Mouse (Mus musculus) embryonic facial prominence, embryonic 13.5 days (tissue): ENCODE data around the gene Tmem38b. TPM values are rescaled to one million over a fixed set of nuclear protein-coding genes. Genes with fewer than 3 reads are reported as not detected.

Source experiments
- ATAC-seq: fragments of 200-750 bp; cut with Nextera tagmentation; 2 replicates; pipeline ENCODE4 v1.8.0; 2017; ENCODE audit warnings: low read depth; ENCODE audit not compliant: insufficient number of reproducible peaks, insufficient read depth, low FRiP score, low TSS enrichment
- H3K27ac ChIP-seq: fragments of 300-500 bp; sonication (generic); 2 replicates; pipeline ENCODE4 v1.5.1; 2015; ENCODE audit warnings: moderate library complexity, mild to moderate bottlenecking, inconsistent platforms
- H3K27me3 ChIP-seq: fragments of 300-500 bp; sonication (generic); 2 replicates; pipeline ENCODE4 v1.6.1; 2015; ENCODE audit warnings: mild to moderate bottlenecking, inconsistent platforms
- H3K36me3 ChIP-seq: fragments of 300-500 bp; sonication (generic); 2 replicates; pipeline ENCODE4 v1.6.1; 2015; ENCODE audit warnings: mild to moderate bottlenecking, inconsistent platforms
- H3K4me1 ChIP-seq: fragments of 300-500 bp; sonication (generic); 2 replicates; pipeline ENCODE4 v1.6.1; 2015; ENCODE audit warnings: inconsistent platforms
- H3K4me2 ChIP-seq: fragments of 300-500 bp; sonication (generic); 2 replicates; pipeline ENCODE4 v1.6.1; 2015; ENCODE audit warnings: moderate library complexity, mild to moderate bottlenecking, inconsistent platforms
- H3K4me3 ChIP-seq: fragments of 300-500 bp; sonication (generic); 2 replicates; pipeline ENCODE4 v1.5.1; 2015; ENCODE audit warnings: mild to moderate bottlenecking, inconsistent platforms
- H3K9ac ChIP-seq: fragments of 300-500 bp; sonication (generic); 2 replicates; pipeline ENCODE4 v1.6.1; 2015; ENCODE audit warnings: mild to moderate bottlenecking, inconsistent platforms
- H3K9me3 ChIP-seq: fragments of 300-500 bp; sonication (generic); 2 replicates; pipeline ENCODE4 v1.6.1; 2016; ENCODE audit warnings: inconsistent platforms
- WGBS: fragments of 180-500 bp; shearing (Covaris S2); methylation state at CpG from one replicate; pipeline ENCODE4 v1.1.7; 2015; ENCODE audit warnings: mixed read lengths; 5-methylcytosine and 5-hydroxymethylcytosine counted together
- polyA plus RNA-seq: library from polyadenylated mRNA; unstranded; fragments of >200 nt; fragmentation: Nextera tagmentation; extraction: Ambion mirVana; gene quantifications from 2 replicates; pipeline ENCODE4 v1.2.1, GENCODE M21; 2015

Tmem38b gene
- polyA plus RNA-seq, 1 experiment from 2014 or later = 7.9 TPM

GRCm38 (mm10) chr4:53859944-53860343 is 34.1 kb downstream of the Tmem38b start:
- ATAC-seq = no peak
- 47% methylated on average over 18 of the region's 18 CpGs for WGBS
- Histone ChIP-seq H3K4me1 (no peaks in the 10 kb centered on the region), H3K9me3 (no peaks in the 10 kb centered on the region), H3K36me3 (no peaks in the 10 kb centered on the region; the same call in 1 of the 2 replicates), H3K4me2 (no peak overlapping the region), H3K27ac (no peak overlapping the region), H3K27me3 (no peaks in the 10 kb centered on the region), H3K4me3 (no peak overlapping the region), H3K9ac (no peak overlapping the region)

- no peak overlapping the region for H3K9ac ChIP-seq
- H3K27me3 ChIP-seq = no peaks in the 10 kb centered on the region
- ATAC-seq = no peak
- H3K36me3 ChIP-seq = no peaks in the 10 kb centered on the region; the same call in 1 of the 2 replicates
- no peak overlapping the region for H3K4me3 ChIP-seq
- no peaks in the 10 kb centered on the region for H3K4me1 ChIP-seq
- no peak overlapping the region for H3K27ac ChIP-seq
- H3K9me3 ChIP-seq = no peaks in the 10 kb centered on the region
- H3K4me2 ChIP-seq = no peak overlapping the region
- WGBS = 76% methylated on average over 6 of the region's 6 CpGs
Observed at GRCm38 (mm10) chr4:53862101-53862500, 36.3 kb downstream of the Tmem38b start.

GRCm38 (mm10) chr4:53864098-53864820 is 38.4 kb downstream of the Tmem38b start:
- H3K27me3 ChIP-seq = no peaks in the 10 kb centered on the region
- no peaks in the 10 kb centered on the region for H3K4me1 ChIP-seq
- H3K9ac ChIP-seq = no peak overlapping the region
- no peak overlapping the region for H3K4me2 ChIP-seq
- H3K9me3 ChIP-seq = no peaks in the 10 kb centered on the region
- 87% methylated on average over 19 of the region's 19 CpGs for WGBS
- H3K36me3 ChIP-seq = no peaks in the 10 kb centered on the region; the same call in 1 of the 2 replicates
- H3K4me3 ChIP-seq = no peak overlapping the region
- H3K27ac ChIP-seq = no peak overlapping the region
- ATAC-seq = no peak

GRCm38 (mm10) chr4:53866459-53866858 is 40.6 kb downstream of the Tmem38b start:
- H3K27ac ChIP-seq = no peak overlapping the region
- no peaks in the 10 kb centered on the region for H3K27me3 ChIP-seq
- no peaks in the 10 kb centered on the region; the same call in 1 of the 2 replicates for H3K36me3 ChIP-seq
- ATAC-seq = no peak
- H3K4me3 ChIP-seq = no peak overlapping the region
- H3K4me1 ChIP-seq = no peaks in the 10 kb centered on the region
- peaks cover 3% of the 10 kb centered on the region for H3K9me3 ChIP-seq
- no peak overlapping the region for H3K4me2 ChIP-seq
- no peak overlapping the region for H3K9ac ChIP-seq

GRCm38 (mm10) chr4:53878542-53879417 is 52.9 kb downstream of the Tmem38b start:
- no peak for ATAC-seq
- no peaks in the 10 kb centered on the region for H3K9me3 ChIP-seq
- H3K36me3 ChIP-seq = no peaks in the 10 kb centered on the region
- peak overlapping the region; percentile 49 for H3K4me2 ChIP-seq
- peak overlapping the region; percentile 19; the same call in 1 of the 2 replicates for H3K4me3 ChIP-seq
- H3K9ac ChIP-seq = peak overlapping the region; percentile 51; the same call in 1 of the 2 replicates
- WGBS = 33% methylated on average over 24 of the region's 24 CpGs
- no peaks in the 10 kb centered on the region for H3K27me3 ChIP-seq
- peaks cover 7% of the 10 kb centered on the region for H3K4me1 ChIP-seq
- H3K27ac ChIP-seq = no peak overlapping the region

- Histone ChIP-seq H3K36me3 (no peaks in the 10 kb centered on the region), H3K4me1 (peaks cover 19% of the 10 kb centered on the region), H3K9me3 (no peaks in the 10 kb centered on the region), H3K4me3 (no peak overlapping the region), H3K4me2 (no peak overlapping the region), H3K27ac (no peak overlapping the region), H3K9ac (no peak overlapping the region), H3K27me3 (0 out of 2 replicates have a peak, but pooled peaks cover 4% of the 10 kb centered on the region)
- no peak for ATAC-seq
- WGBS = 68% methylated on average over 17 of the region's 17 CpGs
Observed at GRCm38 (mm10) chr4:53882921-53883682, 57.3 kb downstream of the Tmem38b start.

- Histone ChIP-seq H3K4me2 (no peak overlapping the region), H3K9ac (no peak overlapping the region), H3K4me3 (no peak overlapping the region), H3K9me3 (no peaks in the 10 kb centered on the region), H3K27ac (no peak overlapping the region), H3K27me3 (0 out of 2 replicates have a peak, but pooled peaks cover 4% of the 10 kb centered on the region), H3K36me3 (no peaks in the 10 kb centered on the region), H3K4me1 (peaks cover 13% of the 10 kb centered on the region)
- no peak for ATAC-seq
- 63% methylated on average over 14 of the region's 14 CpGs for WGBS
Observed at GRCm38 (mm10) chr4:53884351-53885245, 58.8 kb downstream of the Tmem38b start.

- Histone ChIP-seq H3K36me3 (no peaks in the 10 kb centered on the region), H3K4me3 (peak overlapping the region; percentile 23), H3K27ac (peak overlapping the region; percentile 48; the same call in 1 of the 2 replicates), H3K27me3 (0 out of 2 replicates have a peak, but pooled peaks cover 4% of the 10 kb centered on the region), H3K9me3 (no peaks in the 10 kb centered on the region), H3K9ac (peak overlapping the region; percentile 61), H3K4me2 (peak overlapping the region; percentile 59), H3K4me1 (peaks cover 13% of the 10 kb centered on the region)
- ATAC-seq = no peak
- 30% methylated on average over 22 of the region's 22 CpGs for WGBS
Observed at GRCm38 (mm10) chr4:53886342-53887088, 60.7 kb downstream of the Tmem38b start.

- Histone ChIP-seq H3K9me3 (no peaks in the 10 kb centered on the region), H3K27ac (no peak overlapping the region), H3K9ac (no peak overlapping the region), H3K4me2 (no peak overlapping the region), H3K4me1 (0 out of 2 replicates have a peak, but pooled peaks cover 6% of the 10 kb centered on the region), H3K27me3 (no peaks in the 10 kb centered on the region), H3K36me3 (no peaks in the 10 kb centered on the region), H3K4me3 (no peak overlapping the region)
- ATAC-seq = no peak
- WGBS = 19% methylated on average over 1 of the region's 1 CpGs
Observed at GRCm38 (mm10) chr4:53895335-53895734, 69.5 kb downstream of the Tmem38b start.
